Mouse (Mus musculus) telencephalon, adult 2 months (tissue): ENCODE measurements at regions not wholly inside any gene's neighbourhood (a gene's known extent, or its start where the extent isn't known, plus 50 kb on each side); places are given as distances from the start of the nearest gene placed in this dataset.

Source experiments
- DNase-seq: peaks from one replicate; pipeline ENCODE4 v3.0.0-alpha.2; 2011; ENCODE audit warnings: low read depth, low spot score

- DNase-seq = no peak
These were observed 314.1 kb upstream of the Fam19a5 start for GRCm38 (mm10) chr15:87229951-87230350.

- DNase-seq = no peak
These were observed 308.0 kb upstream of the Fam19a5 start for GRCm38 (mm10) chr15:87236096-87236495.

DNA sequence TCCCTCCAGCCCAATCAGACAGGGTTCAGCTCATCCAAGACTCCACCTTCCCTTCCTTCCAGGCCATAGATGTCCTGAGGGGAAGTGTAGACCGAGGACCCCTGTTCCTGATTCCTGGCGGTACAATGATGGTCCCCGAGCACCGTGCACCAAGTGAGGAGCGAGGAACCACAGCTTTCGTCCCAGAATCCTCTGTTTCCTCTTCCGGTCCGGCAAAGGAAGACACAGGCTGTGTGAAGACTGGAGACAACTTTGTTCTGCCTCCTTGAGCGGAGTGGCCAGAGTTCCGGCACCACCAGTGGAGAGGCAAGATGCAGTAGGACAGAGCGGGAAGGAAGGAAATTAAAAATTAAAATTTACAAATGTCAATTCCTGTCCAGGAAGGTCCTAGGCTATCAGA, 305.0 kb upstream of the Fam19a5 start:
- no peak for DNase-seq

DNA sequence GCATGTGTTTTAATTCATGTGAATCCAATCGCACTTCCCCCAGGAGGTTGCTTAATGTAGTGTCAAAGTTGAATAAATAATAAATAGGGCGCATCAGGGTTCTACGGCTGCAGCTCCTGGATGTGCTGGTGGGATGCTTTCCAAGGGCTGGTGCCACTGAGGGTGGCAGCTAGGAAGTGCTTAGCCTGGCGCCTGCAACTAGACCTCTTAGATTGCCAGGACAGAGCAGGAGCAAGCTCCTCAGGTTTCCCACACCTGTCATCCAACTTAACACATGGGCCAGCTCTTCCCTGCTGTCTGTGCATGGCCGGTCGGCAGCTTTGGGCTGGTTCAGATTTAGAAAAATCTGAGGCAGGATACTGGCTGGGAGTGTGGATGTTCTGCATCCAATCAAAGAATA, 282.6 kb upstream of the Fam19a5 start:
- DNase-seq = no peak

- DNase-seq = no peak
These were observed 279.2 kb upstream of the Fam19a5 start for GRCm38 (mm10) chr15:87264906-87265305.

DNA sequence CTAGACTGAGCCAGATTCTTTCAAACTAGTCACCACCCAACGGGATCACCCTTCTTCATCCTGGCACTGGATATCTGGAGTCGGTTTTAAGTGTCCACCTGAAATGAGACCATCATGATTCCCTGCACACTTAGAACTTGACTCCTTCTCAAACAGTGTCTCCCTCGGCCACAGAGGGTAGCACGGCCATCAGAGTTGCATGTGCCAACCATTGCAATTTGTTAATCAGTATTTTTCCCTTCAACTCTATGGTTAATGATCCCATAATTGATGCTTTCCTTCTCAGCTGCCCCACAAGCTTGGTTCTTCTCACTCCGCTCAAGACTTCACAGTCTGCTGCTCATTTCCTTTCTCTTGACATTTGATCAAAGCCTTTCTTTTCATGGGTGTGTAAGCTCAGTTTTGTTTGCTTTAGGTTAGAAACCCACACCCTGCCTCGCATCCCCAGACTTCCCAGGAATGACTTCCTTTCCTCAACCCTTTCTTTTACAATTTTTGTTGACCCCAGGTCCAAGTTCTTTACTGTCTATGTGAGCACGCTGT, 253.0 kb upstream of the Fam19a5 start:
- DNase-seq = no peak

- no peak for DNase-seq
These were observed 224.2 kb upstream of the Fam19a5 start for GRCm38 (mm10) chr15:87319896-87320295.

DNA sequence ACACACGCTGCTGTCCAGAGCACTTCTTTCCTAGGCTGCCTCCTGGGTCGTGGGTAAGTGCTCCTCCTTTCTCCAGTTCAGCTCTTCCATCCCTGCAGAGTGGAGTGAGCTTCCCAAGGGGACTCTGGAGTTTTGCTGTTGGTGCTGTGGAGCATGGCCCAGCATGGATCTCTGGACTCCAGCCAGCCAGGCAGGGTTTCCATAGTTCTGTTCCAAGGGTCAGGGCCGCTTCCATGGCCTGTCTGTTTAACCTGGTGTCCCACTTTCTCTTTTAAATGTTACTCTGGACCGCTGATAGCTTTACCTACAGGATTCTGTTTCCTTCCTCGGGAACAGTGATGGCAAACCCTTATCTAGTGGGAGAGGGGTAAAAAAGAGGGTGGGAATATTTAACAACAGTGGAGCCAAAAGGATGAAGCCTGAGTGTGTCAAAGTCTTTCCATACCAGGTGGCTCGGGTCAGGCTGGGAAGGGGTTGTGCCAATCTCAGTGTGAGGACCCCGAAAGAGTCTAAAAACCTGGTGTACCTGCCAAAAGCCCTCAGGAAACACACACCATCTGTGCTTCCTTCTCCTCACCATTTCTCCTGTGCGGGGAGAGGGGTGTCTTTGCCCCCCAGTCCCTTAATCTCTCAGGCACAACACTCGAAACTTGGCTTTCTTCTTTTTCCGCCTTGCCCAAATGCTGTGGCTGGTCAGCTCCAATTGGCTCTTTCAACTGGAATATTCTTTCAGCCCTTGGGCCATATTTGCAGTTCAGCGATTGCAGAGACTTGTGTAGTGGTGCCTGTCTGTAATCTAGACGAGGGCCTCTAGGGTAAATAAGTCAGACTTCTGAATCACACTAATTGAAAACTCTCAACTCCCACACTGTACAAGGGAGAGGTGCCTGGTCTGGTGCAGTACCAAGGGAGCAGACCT, 222.8 kb upstream of the Fam19a5 start:
- no peak for DNase-seq

- no peak for DNase-seq
These were observed 218.7 kb upstream of the Fam19a5 start for GRCm38 (mm10) chr15:87325389-87325788.

DNA sequence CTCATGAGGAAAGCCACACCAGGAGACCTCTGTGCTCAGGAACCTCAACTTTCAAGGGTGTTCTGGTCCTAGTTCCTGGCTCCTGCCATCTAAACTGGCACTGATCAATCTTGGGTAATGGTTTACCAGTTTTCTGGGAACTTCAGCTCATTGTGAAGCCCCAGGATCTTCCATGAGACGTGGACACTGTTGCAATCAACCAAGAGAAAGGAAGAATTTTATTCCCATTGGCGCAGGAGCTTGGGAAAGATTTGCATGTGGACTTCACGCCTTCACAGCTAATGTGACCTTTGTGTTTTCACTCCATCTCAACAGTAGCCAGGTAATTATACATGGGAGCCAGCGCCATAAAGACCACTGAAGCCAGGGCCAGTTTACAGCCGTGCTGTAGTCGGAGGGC, 217.8 kb upstream of the Fam19a5 start:
- DNase-seq = no peak

- no peak for DNase-seq
These were observed 211.7 kb upstream of the Fam19a5 start for GRCm38 (mm10) chr15:87332441-87332840.

GRCm38 (mm10) chr15:87333527-87333926, 210.6 kb upstream of the Fam19a5 start:
- no peak for DNase-seq

DNA sequence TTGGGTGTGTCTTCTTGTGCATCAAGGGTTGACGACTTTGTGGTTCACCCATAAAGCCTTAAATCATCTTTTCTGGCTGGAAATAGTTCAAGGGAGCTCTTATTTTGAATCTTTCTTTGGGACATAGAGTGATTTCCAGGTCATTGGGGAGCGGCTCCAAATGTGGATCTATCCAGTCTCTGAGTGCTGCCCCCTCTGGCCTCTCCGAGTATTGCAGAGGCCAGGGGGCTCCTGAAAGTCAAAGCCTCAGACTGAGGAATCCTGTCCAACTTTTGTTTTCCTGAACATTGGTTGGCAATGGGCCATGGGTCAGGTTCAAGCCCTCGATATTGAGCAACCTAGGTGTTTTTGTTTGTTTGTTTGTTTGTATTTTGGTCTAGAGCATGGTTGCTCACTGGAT, 209.7 kb upstream of the Fam19a5 start:
- DNase-seq = no peak

- no peak for DNase-seq
These were observed 208.8 kb upstream of the Fam19a5 start for GRCm38 (mm10) chr15:87335324-87335723.

DNA sequence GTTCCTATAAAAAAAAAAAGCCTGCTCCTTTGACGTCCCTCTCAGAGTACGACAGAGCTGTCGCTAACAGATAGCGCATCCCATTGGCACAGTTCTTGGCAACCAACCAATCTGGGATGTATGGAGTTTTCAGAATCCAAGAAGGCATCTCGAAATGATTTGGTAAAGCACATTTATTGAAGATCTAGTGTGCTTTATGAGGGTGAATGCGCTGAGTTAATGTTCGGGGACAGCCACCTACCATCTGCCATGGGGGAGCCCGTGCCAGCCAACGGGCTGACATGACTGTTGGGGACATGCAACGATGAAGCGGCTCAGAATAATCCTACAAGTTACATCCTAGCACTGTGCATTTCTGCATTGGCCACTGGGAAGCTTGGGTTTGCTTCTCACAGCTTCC, 208.4 kb upstream of the Fam19a5 start:
- DNase-seq = no peak

DNA sequence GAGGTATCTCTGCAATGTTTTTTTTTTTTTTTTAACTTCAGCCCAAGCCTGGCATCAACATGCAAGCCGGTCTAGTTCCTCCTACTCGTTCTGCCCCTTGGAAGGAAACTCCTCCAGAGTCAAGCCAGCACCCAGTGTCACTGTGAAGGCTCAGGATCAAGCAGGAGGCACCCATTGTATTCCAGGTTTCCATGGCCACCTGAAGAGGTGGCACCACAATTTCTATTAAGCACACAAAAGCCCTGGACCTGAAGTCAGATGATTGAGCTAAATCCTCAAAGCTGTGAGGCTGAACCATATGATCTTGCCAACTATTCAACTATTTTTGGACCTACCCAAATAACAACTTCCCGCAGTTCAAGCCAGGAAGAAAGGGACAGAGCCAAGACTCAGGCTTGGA, 204.2 kb upstream of the Fam19a5 start:
- DNase-seq = no peak

DNA sequence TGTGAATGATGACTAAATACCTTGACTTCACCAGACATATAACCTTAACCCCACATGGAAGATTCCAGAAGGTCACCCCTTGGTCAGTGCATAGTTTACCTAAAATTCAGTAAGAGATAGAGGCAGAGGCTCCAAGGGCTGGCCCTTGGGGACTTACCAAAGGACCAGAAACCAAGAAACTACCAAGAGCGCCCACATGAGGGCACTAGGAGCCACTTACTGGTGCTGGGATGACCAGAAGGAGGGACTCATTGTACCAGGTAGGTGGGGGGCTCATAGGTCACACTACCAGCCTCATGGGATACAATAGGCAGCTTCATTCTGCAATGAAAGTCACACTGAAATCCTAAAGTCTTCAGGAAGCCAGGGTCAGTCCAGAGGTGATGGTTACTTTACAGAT, 201.4 kb upstream of the Fam19a5 start:
- no peak for DNase-seq

DNA sequence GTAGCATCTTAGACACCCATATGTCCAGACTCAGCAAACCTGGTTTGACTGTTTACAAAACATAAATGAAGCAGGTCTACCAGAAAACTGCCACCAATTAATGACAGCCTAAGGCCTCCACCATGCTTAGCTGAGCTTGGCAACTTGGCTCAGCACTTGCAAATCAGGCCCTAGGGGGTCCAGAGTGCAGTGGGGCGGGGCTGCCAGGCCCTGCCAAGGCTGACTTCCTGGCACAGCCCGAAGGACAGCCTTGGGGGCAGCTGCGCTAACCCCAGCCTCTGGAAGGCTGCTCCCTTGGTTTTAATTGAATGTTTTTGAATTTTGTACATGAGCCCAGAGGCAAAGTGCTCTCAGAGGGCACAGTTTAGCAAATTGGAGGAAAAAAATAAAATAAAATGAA, 198.3 kb upstream of the Fam19a5 start:
- DNase-seq = no peak

DNA sequence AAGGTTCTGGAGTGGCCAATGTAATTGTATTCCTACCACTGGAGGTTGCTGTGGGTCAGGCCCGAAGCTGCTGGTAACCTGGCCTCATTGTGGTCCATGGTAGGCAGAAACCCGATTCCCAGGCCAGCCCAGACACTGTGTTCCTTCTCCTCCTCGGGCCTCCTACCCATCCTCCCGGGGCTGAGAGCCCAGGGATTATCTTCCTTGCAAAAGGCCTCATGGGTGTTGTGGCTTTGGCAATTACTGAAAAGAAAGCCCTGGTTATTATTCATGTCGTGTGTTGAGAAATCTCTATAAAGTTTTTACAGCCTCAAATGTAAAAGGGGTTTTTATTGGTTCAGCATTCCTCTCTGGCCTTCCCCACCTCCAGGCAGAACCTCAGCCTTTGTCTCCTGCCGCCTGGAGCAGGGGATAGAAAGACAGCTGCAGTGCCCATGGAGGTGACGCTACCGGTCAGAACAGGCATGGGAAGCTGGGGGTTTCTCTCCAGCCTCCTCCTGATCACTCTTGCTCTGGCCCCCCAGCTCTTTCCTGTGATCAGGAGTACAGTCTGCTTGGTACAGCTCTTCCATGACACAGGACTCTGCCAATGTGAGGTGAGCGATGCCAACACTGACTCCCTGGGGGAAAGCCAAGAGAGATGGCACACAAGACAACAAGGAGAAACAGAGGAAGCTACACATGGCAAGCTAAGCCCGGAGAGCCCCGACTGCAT, 194.4 kb upstream of the Fam19a5 start:
- no peak for DNase-seq

GRCm38 (mm10) chr15:87352812-87353211, 191.3 kb upstream of the Fam19a5 start:
- no peak for DNase-seq

GRCm38 (mm10) chr15:87353886-87354285, 190.2 kb upstream of the Fam19a5 start:
- DNase-seq = no peak

GRCm38 (mm10) chr15:87360457-87360856, 183.6 kb upstream of the Fam19a5 start:
- no peak for DNase-seq
